Mouse (Mus musculus) intestine, embryonic 16.5 days (tissue): ENCODE measurements around the gene Cenpa. TPM values are rescaled to one million over a fixed set of nuclear protein-coding genes. Genes with fewer than 3 reads are reported as not detected.

Experiments
- ATAC-seq: fragments of 200-750 bp; cut with Nextera tagmentation; 2 replicates; pipeline ENCODE4 v1.8.0; 2017; ENCODE audit warnings: moderate TSS enrichment, moderate library complexity
- H3K27ac ChIP-seq: fragments of 300-500 bp; sonication (generic); 2 replicates; pipeline ENCODE4 v1.5.1; 2014; ENCODE audit warnings: mild to moderate bottlenecking, low read length
- H3K27me3 ChIP-seq: fragments of 300-500 bp; sonication (generic); replicated peaks from 2 replicates; pipeline ENCODE4 v1.6.1; 2014; ENCODE audit warnings: low read length, control low read depth, mixed read lengths; ENCODE audit not compliant: control insufficient read depth, insufficient read depth
- H3K36me3 ChIP-seq: fragments of 300-500 bp; sonication (generic); 2 replicates; pipeline ENCODE4 v1.6.1; 2014; ENCODE audit warnings: low read length, control low read depth; ENCODE audit not compliant: control insufficient read depth, insufficient read depth
- H3K4me1 ChIP-seq: fragments of 300-500 bp; sonication (generic); 2 replicates; pipeline ENCODE4 v1.6.1; 2014; ENCODE audit warnings: low read length, control low read depth, mixed read lengths; ENCODE audit not compliant: control insufficient read depth, insufficient read depth
- H3K4me2 ChIP-seq: fragments of 300-500 bp; sonication (generic); 2 replicates; pipeline ENCODE4 v1.6.1; 2014; ENCODE audit warnings: low read depth, low read length, control low read depth
- H3K4me3 ChIP-seq: fragments of 300-500 bp; sonication (generic); 2 replicates; pipeline ENCODE4 v1.5.1; 2014; ENCODE audit warnings: mild to moderate bottlenecking, low read length
- H3K9ac ChIP-seq: fragments of 300-500 bp; sonication (generic); 2 replicates; pipeline ENCODE4 v1.6.1; 2014; ENCODE audit warnings: low read depth, low read length
- H3K9me3 ChIP-seq: fragments of 300-500 bp; sonication (generic); 2 replicates; pipeline ENCODE4 v1.6.1; 2016; ENCODE audit warnings: low read length, control low read depth; ENCODE audit not compliant: control insufficient read depth
- WGBS: fragments of 180-500 bp; shearing (Covaris S2); extraction: QIAGEN DNeasy Blood & Tissue Kit; methylation state at CpG from one replicate; pipeline ENCODE4 v1.1.7; 2014; 5-methylcytosine and 5-hydroxymethylcytosine counted together
- polyA plus RNA-seq: library from polyadenylated mRNA; unstranded; fragments of >200 nt; fragmentation: Nextera tagmentation; extraction: Ambion mirVana; gene quantifications from 2 replicates; pipeline ENCODE4 v1.2.1, GENCODE M21; 2015

Cenpa gene
- 166 and 186 TPM in 2 replicates for polyA plus RNA-seq

- Histone ChIP-seq H3K36me3 (no peaks in the 10 kb centered on the region; the same call in 1 of the 2 replicates), H3K27ac (peak within 1 kb of the TSS; percentile 89), H3K4me1 (peaks cover 17% of the 10 kb centered on the region), H3K27me3 (no peaks in the 10 kb centered on the region), H3K9me3 (no peaks in the 10 kb centered on the region), H3K9ac (peak within 1 kb of the TSS; percentile 80), H3K4me2 (peak within 1 kb of the TSS; percentile 81), H3K4me3 (peak within 1 kb of the TSS; percentile 85)
- WGBS: under 1% methylated on average over 40 of the region's 40 CpGs
- peak; percentile 98 for ATAC-seq
Observed at GRCm38 (mm10) chr5:30666391-30667195, at the start of gene Cenpa. Gene Cenpa, plus strand, starts transcription at chr5:30666777.

DNA sequence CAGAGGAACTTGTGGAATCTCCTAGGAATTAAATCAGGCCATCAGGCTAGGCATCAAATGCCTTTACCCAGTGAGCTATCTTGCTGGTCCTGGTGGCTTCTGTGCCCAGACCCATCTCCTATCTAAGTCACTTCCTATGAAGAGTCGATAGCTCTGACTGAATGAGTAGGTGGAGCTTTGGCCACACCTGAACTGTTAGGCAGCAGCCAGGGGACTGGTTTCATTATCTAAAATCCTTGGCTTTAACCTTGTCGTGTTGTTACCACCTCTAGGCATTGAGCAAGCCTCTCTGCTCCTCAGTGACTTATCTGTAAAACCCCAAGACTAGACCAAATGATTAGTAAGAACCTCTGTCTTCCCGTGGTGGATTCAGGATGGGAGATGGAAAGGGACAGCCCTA is 49.2 kb upstream of the Cenpa start:
- 0 out of 2 replicates have a peak overlapping the region, but pooled peaks have one; percentile 17 for H3K9ac ChIP-seq

GRCm38 (mm10) chr5:30617851-30618250 is 48.7 kb upstream of the Cenpa start:
- peak; percentile 26; the same call in 1 of the 2 replicates for ATAC-seq
- H3K36me3 ChIP-seq: no peaks in the 10 kb centered on the region
- H3K9ac ChIP-seq: peak overlapping the region; percentile 17; the same call in 1 of the 2 replicates
- peak overlapping the region; percentile 31 for H3K4me2 ChIP-seq
- H3K27me3 ChIP-seq: peaks cover 5% of the 10 kb centered on the region
- H3K4me1 ChIP-seq: peaks cover 50% of the 10 kb centered on the region
- no peaks in the 10 kb centered on the region for H3K9me3 ChIP-seq
- no peak overlapping the region for H3K27ac ChIP-seq
- H3K4me3 ChIP-seq: peak overlapping the region; percentile 7; the same call in 1 of the 2 replicates
- WGBS: 33% methylated on average over 11 of the region's 11 CpGs

More for the DNA sequence above, 49.2 kb upstream of the Cenpa start:
- no peaks in the 10 kb centered on the region for H3K36me3 ChIP-seq
- H3K4me2 ChIP-seq: peak overlapping the region; percentile 31
- ATAC-seq: peak; percentile 24
- WGBS: 19% methylated on average over 3 of the region's 3 CpGs
- H3K27me3 ChIP-seq: no peaks in the 10 kb centered on the region; the same call in none of the 2 replicates
- H3K9me3 ChIP-seq: no peaks in the 10 kb centered on the region
- peak overlapping the region; percentile 7; the same call in 1 of the 2 replicates for H3K4me3 ChIP-seq
- peaks cover 45% of the 10 kb centered on the region for H3K4me1 ChIP-seq
- H3K27ac ChIP-seq: no peak overlapping the region

DNA sequence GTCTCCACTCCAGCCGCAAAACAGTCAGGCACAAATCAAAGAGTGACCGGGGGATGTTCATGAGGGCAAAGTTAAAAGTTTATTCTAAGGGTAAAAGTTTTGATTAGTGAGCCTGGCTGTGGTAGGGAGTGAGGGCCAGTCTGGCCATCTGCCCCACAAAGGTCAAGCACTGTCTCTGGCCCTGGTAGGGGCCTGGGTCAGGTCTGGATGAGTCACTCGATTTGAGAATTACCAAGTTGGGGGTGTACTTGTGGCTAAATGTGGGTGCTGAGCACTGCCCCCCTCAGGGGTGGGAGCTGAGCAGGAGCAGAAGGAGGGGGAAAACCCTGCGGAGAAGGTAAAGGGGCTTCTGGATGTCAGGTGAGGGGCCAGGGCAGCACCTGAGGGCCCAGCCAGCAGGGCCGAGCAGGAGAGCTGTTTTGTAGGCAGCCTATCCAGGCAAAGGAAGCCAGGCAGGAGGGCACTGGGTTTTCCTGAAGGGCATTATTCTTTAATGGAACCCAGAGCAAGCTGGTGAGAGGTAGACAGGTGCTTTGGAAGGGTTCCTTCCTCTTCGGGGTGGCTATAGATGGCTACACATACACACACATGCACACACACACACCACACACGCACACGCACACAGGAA is 48.1 kb upstream of the Cenpa start:
- Histone ChIP-seq H3K4me2 (no peak overlapping the region), H3K9me3 (no peaks in the 10 kb centered on the region), H3K9ac (no peak overlapping the region), H3K4me1 (peaks cover 50% of the 10 kb centered on the region), H3K4me3 (no peak overlapping the region), H3K27ac (no peak overlapping the region), H3K27me3 (peaks cover 6% of the 10 kb centered on the region), H3K36me3 (no peaks in the 10 kb centered on the region)
- no peak for ATAC-seq
- 74% methylated on average over 8 of the region's 8 CpGs for WGBS

DNA sequence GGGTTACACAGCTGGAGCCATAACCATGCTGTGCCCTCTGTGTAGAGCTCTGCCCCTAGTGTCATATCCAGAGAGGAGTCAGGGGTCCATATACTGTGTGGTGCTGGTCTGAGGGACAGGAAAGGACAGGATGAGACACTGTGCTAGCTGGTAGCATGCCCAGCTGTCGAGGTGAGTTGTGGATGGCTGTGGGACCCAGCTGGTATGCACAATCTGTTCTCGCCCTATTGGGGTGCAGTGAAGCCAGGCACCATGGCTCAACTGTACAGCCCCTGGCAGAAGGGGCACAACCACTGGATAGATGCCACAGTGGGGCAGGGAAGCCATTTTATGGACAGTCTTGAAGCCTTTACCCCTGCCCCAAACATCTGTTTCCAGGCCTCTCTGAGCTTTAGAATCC is 47.4 kb upstream of the Cenpa start:
- WGBS: 71% methylated on average over 2 of the region's 2 CpGs
- peaks cover 6% of the 10 kb centered on the region for H3K27me3 ChIP-seq
- peaks cover 42% of the 10 kb centered on the region for H3K4me1 ChIP-seq
- H3K4me3 ChIP-seq: no peak overlapping the region
- H3K4me2 ChIP-seq: no peak overlapping the region
- H3K36me3 ChIP-seq: no peaks in the 10 kb centered on the region
- H3K27ac ChIP-seq: no peak overlapping the region
- no peak for ATAC-seq
- H3K9ac ChIP-seq: no peak overlapping the region
- no peaks in the 10 kb centered on the region for H3K9me3 ChIP-seq

DNA sequence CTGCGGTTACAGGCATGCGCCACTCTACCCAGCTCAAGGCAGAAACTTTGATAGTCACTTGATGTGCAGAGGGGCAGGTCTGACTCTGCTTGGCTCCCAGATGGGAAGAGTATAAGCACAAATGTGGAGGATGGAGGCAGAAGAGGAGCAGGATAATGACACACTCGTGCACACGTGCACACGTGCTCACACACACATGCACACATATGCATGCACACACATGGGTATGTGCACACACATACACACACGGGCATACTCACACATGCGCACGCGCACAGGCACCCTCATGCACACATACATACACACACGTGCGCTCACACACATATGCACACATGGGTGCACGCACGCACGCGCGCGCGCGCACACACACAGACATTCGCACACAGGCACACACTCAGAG is 46.0 kb upstream of the Cenpa start:
- Histone ChIP-seq H3K27ac (no peak overlapping the region), H3K4me2 (no peak overlapping the region), H3K4me3 (no peak overlapping the region), H3K9me3 (no peaks in the 10 kb centered on the region), H3K9ac (no peak overlapping the region), H3K36me3 (no peaks in the 10 kb centered on the region), H3K4me1 (peaks cover 29% of the 10 kb centered on the region), H3K27me3 (peaks cover 6% of the 10 kb centered on the region)
- 95% methylated on average over 20 of the region's 20 CpGs for WGBS
- no peak for ATAC-seq

DNA sequence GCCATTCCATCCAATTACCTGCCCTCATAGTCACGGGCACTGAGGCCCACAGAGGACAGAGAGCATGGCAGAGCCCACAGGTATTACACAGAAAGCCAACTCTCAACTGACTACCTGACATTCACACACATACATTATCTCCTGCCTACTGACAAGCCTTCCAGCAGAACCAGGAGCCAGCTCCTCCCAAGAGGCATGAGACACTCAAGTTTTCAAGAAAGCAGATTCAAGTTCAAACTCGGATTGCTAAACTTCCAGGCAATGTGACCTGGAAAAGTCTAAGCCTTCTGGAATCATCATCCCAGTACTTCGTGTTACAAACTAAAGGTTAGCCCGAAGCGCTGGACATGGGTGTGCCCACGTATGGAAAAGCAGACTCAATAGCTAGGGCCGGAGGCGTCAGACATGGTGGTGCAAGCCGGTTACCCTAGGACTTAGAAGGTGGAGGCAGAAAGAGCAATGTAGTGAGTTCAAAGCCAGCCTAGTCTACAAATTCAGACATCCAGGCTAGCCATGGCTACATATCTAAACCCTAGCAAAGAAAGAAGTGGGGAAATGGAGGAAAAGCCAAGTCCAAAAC is 45.3 kb upstream of the Cenpa start:
- H3K9ac ChIP-seq: no peak overlapping the region
- no peak overlapping the region for H3K4me3 ChIP-seq
- H3K27ac ChIP-seq: no peak overlapping the region
- peaks cover 6% of the 10 kb centered on the region for H3K27me3 ChIP-seq
- 94% methylated on average over 9 of the region's 9 CpGs for WGBS
- no peaks in the 10 kb centered on the region for H3K9me3 ChIP-seq
- H3K36me3 ChIP-seq: no peaks in the 10 kb centered on the region
- H3K4me1 ChIP-seq: peaks cover 27% of the 10 kb centered on the region
- ATAC-seq: no peak
- H3K4me2 ChIP-seq: no peak overlapping the region

GRCm38 (mm10) chr5:30621844-30622176 is 44.8 kb upstream of the Cenpa start:
- H3K36me3 ChIP-seq: no peaks in the 10 kb centered on the region
- ATAC-seq: no peak
- H3K27me3 ChIP-seq: peaks cover 6% of the 10 kb centered on the region
- WGBS: 61% methylated on average over 22 of the region's 22 CpGs
- H3K4me2 ChIP-seq: peak overlapping the region; percentile 65
- H3K9me3 ChIP-seq: no peaks in the 10 kb centered on the region
- H3K9ac ChIP-seq: peak overlapping the region; percentile 9; the same call in 1 of the 2 replicates
- H3K4me1 ChIP-seq: peaks cover 24% of the 10 kb centered on the region
- peak overlapping the region; percentile 39; the same call in 1 of the 2 replicates for H3K4me3 ChIP-seq
- no peak overlapping the region for H3K27ac ChIP-seq

DNA sequence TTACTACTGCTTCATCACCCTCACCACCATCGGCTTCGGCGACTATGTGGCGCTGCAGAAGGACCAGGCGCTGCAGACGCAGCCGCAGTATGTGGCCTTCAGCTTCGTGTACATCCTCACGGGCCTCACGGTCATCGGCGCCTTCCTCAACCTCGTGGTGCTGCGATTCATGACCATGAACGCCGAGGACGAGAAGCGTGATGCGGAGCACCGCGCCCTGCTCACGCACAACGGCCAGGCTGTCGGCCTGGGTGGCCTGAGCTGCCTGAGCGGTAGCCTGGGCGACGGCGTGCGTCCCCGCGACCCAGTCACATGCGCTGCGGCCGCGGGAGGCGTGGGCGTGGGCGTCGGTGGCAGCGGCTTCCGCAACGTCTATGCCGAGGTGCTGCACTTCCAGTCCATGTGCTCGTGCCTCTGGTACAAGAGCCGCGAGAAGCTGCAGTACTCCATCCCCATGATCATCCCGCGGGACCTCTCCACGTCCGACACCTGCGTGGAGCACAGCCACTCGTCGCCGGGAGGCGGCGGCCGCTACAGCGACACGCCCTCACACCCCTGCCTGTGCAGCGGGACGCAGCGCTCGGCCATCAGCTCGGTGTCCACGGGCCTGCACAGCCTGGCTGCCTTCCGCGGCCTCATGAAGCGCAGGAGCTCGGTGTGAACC is 44.3 kb upstream of the Cenpa start:
- Histone ChIP-seq H3K9ac (peak overlapping the region; percentile 9), H3K27ac (no peak overlapping the region), H3K4me2 (peak overlapping the region; percentile 65), H3K4me3 (peak overlapping the region; percentile 39), H3K36me3 (no peaks in the 10 kb centered on the region), H3K4me1 (peaks cover 22% of the 10 kb centered on the region), H3K9me3 (no peaks in the 10 kb centered on the region), H3K27me3 (peaks cover 6% of the 10 kb centered on the region)
- ATAC-seq: peak; percentile 29
- WGBS: 17% methylated on average over 69 of the region's 69 CpGs
